Mouse (Mus musculus) cerebellum, adult 11-12 months (tissue): ENCODE measurements around the gene Aes.
A peak's percentile ranks its signal among the peaks of the same experiment; 100 is the strongest.

Source experiments
- DNase-seq: peaks from one replicate; pipeline ENCODE4 v3.0.0; 2022

Aes gene

GRCm38 (mm10) chr10:81600096-81600495 is 40.8 kb downstream of the Aes start:
- DNase-seq: peak; percentile 62

- peak; percentile 95 for DNase-seq
These were observed 41.5 kb downstream of the Aes start, which contains the start of gene Tle6 for GRCm38 (mm10) chr10:81600738-81601203. Gene Tle6 (minus strand): TSS chr10:81601073.

- peak; percentile 62 for DNase-seq
These were observed 42.2 kb downstream of the Aes start for GRCm38 (mm10) chr10:81601396-81601905.

- DNase-seq: peak; percentile 70
These were observed 43.5 kb downstream of the Aes start for GRCm38 (mm10) chr10:81602741-81603151.

- peak; percentile 69 for DNase-seq
These were observed 45.0 kb downstream of the Aes start for GRCm38 (mm10) chr10:81604019-81604967.

- DNase-seq: peak; percentile 86
These were observed 45.8 kb downstream of the Aes start for GRCm38 (mm10) chr10:81604968-81605665.

- DNase-seq: no peak
These were observed 46.3 kb downstream of the Aes start for GRCm38 (mm10) chr10:81605666-81605973.

- DNase-seq: peak; percentile 96
These were observed 46.9 kb downstream of the Aes start, which contains the start of gene BC025920 for GRCm38 (mm10) chr10:81605974-81606751. Gene BC025920 (plus strand): TSS chr10:81606270.

- DNase-seq: peak; percentile 44
These were observed 49.0 kb downstream of the Aes start for GRCm38 (mm10) chr10:81608308-81608707.

- DNase-seq: no peak
These were observed 53.5 kb downstream of the Aes start for GRCm38 (mm10) chr10:81612779-81613178.

GRCm38 (mm10) chr10:81615486-81615885 is 56.2 kb downstream of the Aes start:
- no peak for DNase-seq
